Mouse (Mus musculus) retina, postnatal 7 days (tissue): ENCODE measurements around the gene Fosb.
"Not testable (repeated sequence)": the region's sequence is repeated elsewhere in the genome, so short reads cannot be mapped to it uniquely, and the experiment has no call there.

ENCODE experiments used
- DNase-seq: peaks from one replicate; pipeline ENCODE4 v3.0.0-alpha.2; 2012; ENCODE audit warnings: low read depth, low spot score

Fosb gene

DNA sequence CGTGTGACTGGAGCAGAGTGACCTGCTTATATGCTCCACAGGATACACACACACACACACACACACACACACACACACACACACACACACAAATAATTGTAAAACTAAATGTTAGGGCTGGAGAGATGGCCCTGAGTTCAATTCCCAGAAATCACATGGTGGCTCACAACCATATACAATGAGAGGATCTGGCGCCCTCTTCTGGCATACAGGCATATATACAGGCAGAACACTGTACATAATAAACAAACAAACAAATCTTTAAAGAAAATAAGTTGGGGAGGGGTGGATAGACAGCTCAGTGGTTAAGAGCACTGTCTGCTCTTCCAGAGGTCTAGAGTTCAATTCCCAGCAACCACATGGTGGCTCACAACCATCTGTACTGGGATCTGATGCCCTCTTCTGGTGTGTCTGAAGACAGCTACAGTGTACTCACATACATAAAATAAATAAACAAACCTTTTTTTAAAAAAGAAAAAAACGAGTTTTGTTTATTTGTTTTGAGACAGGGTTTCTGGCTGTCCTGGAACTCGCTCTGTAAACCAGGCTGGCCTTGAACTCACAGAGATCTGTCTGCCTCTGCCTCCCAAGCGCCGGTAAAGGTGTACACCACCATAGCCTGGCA is 28.1 kb downstream of the Fosb start:
- not testable (repeated sequence) for DNase-seq

DNA sequence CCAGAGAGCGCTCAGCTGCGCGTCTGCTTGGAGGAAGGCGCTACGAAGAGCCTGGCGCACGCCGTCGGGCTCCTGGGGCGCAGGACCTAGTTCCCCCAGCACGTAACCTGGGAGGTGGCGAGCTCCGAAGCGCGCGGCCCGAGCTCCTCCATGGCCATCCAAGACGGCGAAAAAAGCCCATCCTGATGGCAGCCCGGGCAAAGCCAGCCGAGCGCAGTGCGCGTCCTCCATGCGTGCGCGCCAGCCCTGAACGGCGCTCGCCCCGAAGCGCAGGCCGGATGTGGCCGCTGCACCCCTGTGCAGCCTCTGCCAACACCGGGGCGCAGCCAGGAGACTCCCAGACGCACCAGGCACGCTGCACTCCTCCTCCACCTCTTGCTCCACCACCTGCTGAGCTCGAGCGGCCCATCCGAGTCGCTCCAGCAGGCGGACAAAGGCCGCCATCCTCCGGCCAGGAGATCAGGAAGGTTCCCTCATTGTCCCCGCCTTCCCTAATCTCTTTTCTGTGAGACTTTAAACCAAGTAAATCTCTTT is 30.2 kb downstream of the Fosb start, which contains the start of gene Ppm1n:
Gene Ppm1n (minus strand): TSS at position 484 of the 534 bp plus-strand sequence.
- DNase-seq: no peak

DNA sequence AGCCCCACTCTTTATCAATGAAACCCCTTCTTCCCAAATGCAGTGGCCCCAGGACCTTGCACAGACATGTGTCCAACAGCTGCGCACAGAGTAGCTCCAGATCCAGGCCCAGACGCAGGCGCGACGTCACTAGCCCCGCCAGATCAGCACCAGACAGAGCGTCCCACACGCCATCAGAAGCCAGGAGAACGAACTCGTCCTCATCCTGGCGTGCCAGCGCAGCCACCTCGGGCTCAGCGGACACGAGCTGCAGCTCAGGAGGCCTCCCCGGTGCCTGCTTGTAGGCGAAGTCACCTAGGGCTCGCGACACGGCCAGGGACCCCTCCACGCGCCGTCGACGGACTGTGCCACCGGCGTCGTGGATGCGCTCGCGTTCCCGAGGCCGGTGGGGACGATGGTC is 30.8 kb downstream of the Fosb start:
- no peak for DNase-seq

DNA sequence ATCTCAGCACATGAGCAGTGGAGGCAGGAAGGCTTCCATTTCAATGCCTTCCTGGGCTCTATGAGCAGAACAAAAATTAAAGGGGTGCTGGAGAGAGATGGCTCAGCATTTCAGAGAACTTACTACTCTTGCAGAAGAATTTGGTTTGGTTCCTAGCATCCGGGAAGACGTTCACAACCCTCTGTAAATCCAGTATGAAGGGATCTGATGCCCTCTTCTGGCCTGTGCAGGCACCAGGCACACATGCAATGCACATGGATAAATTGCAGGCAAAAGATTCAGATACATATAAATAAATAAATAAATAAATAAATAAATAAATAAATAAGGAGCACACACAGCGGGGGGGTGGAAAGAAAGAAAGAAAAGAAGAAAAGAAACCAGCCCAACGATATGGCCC is 33.6 kb downstream of the Fosb start:
- DNase-seq: no peak

DNA sequence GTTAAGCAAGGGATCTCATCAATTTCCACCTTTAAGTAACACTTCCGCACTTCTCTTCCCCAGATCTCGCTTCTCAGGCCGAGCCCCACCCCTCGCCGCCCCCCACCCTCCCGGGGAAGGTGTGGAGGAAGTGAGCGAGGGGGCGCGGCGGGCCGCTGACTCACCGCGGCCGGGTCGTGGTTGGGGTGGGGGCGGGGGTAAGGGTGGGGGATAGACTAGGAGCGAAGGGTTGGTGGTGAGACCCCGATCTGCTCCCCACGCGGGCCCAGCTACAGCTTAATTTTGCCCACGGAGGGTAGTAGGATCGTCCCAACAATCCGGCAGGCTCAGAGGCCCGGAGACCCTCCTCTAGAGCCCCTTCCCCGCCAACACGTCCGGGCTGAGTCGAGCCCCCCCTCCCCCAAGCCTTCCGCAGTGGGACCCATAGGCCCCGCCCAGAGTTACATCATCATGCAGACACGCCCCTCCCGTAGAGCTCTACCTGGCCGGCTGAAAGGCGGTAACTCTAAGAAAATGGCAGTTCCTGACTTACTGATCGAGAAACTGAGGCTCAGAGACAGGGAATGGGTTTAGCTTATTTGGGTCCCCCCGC is 37.6 kb downstream of the Fosb start:
- no peak for DNase-seq

DNA sequence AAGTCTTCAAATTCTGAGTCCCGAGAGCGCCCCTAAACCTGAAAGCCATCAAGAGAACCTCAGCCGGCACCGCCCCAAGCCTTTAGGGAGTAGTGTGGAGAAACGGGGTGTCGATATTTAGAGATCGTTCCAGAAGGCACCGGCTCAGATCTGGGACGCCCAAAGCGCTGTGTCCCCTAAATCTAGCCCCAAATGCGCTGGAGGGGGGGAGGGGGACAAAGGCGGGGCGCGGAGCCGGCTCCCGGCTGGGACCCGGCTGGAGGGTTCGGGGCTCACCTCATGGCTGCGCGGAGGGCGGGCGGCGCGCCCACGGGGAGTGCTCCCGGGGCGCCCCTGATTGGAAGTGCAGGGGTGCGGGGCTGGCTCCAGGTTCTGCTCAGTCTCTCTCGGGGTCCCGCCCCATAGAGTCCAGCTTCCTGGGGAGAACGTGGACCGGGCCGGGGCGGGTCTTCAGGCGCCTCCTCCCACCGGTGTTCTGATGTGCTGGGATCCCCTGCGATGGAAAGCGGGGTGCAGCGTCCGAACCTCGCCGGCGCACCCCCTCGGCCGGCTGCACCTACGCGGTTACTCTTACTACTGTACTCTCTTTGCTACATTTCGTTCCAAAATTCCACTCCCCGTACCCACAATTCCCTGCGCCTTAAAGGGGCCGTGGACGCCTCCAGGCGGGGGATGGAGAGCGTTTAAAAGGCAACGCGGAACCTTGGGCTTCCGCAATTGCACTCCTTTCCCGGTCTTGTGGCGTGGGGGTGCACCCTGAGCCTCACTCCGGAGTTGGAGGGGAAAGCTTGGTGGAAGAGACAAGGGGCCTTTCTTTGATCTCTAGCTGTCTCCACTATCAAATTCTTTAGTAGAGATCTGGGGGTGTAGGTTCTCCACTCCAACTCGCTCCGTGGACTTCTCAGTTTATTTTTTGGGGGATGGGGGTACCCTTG is 38.3 kb downstream of the Fosb start, which contains the start of gene Vasp:
Gene Vasp (minus strand): TSS at position 580 of the 935 bp plus-strand sequence.
- no peak for DNase-seq

DNA sequence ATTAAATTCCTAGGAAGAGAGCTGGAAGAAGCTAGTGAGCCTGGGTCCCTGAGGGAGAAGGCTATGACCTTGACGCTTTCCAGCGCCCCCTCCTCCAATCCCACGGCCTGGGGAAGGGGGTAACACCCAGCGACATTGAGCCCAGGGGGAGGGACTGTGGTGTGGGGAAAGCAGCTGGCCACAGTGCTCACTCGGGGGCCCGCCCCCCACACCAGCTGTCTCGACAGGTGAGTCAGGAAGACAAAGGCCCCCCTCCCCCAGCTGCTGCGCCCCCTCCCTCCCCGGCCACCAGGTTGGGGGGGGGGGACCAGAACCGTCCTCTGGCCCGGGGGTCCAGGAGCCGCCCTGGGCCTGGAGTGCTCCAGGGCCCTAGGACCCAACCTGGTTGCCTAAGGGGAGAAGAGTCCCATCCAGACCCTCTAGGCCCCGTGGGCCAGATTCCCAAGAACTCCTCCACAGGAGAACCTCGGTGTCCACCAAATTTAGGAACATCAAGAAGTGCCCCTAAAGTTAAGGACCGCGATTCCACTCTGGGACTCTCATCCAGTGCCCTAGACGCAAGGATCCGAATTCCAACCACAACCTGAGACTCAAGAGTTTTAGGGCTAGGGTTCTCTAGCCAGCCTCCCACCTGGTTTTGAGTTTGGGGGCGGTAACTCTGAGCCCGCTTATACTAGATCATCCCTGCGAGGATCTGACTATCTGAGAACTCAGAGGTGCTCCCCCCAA is 39.2 kb downstream of the Fosb start:
- DNase-seq: no peak

DNA sequence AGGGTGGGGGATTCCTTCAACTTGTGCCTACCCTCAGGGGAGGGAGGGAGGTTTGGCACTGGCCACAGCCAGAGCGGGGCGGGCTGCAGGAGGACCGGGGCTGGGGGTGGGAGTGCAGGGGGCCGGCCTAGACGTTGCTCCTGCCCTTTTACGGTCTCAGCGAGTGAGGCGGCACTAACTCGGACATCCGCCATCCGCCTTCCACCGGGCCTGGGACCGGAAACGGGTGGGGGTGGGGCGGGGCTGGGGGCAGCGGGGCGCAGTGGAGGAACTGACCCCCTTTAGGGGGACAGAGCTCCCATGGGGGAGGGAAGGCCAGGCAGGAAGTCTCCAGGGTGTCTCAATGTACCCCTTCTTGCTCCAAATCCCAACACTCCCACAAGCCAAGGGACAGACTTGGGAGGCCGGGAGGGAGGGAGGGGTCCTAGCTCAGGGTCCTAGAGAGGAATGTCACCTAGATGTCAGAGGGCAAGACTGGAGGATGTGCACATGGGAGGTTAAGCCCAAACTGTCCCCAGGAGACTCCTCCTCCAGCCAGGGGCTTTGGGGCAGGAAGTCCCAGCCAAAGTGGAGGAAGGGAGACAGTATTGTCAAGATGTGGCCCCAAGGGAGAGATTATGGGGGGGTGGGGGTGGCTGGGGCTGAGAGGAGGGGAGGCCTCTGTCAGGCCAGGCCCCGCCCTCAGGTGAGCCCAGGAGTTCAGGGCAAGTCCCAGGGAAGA is 40.0 kb downstream of the Fosb start:
- no peak for DNase-seq

DNA sequence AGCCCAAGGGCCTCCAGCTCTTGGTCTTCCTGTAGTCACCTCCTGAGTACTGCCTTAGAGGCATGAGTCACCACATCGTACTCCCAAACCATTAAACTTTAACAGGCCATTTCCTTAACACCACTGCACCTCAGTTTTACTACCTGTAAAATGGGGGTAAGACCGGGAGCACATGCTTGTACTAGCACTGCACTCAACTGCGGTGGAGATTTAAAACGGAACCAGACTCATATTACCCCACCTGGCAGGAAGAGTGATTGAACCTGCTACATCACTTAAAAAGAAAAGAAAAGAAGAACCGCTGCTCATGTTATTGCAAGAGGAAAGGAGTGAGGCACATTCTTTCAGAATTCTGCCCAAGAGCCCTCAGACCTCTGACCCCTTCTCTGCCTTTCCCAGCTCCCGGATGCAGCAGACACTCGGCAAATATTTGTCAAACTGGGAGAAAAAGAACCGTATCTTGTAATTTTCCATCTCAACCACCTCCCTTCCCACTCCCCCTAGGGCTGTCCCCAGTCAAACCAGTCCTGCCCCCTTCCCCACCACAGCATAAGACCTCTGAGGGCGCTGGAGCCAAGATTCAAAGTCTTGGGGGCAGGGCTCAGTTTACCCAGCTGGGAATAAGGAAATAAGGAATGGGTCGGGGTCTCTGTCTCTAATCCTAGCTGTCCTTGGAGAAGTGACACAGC is 40.7 kb downstream of the Fosb start:
- DNase-seq: no peak

DNA sequence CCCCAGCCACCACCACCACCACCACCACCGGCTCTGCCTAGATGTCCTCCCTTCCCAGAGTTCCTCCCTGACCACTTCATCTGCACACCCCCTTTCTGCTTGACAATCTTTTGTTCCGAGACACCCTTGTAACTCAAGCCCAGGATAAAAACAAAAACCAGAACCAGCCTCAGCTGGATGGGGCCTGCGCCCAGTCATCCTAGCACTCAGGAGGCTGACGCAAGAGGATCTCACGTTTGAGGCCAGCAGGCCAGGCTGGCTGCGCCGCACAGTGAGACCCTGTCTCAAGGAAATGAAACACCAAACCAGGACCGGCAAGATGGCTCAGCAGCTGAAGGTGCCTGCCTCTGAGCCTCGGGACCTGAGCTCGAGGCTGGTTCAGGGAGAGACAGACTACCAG is 42.8 kb downstream of the Fosb start:
- no peak for DNase-seq

DNA sequence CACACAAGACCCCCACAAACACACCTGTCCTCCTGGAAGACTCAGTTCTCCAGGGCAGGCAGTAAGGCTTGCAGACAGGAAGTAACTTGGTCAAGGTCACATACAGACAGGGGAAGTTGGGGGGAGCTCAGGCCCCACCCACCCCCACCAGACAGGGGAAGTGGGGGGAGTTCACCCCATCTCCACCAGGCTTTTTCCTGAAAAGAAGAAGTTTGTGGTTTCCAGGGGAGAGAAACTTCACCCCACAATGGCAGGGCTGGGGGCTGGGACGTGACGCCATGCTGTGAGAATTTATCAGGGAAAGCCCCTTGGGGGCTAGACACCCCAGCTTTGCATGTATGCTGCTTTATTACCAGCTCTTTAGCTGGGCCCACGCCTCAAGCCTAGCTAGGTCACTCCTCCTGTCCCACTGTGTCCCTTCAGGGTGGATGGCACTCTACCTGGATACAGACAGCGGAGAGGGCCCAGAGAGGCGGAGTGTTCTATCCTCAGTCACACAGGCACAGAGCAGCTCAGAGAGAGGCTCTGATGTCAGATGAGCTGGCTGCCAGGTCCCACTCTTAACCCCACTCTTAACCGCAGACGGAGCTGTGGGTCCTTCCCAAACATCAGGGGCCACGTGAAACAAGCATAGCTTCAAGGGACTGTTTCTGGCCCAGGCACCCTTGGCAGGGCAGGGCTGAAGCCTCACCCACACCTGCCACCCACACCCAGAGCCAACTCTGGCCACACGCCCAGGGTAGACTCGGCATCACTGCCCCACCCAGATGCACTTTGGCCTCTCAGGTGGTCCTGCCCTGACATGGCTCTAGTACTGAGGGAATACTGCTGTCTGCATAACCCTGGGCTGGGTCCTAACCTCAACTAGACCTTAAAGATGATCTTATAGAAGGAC is 43.7 kb downstream of the Fosb start:
- no peak for DNase-seq

DNA sequence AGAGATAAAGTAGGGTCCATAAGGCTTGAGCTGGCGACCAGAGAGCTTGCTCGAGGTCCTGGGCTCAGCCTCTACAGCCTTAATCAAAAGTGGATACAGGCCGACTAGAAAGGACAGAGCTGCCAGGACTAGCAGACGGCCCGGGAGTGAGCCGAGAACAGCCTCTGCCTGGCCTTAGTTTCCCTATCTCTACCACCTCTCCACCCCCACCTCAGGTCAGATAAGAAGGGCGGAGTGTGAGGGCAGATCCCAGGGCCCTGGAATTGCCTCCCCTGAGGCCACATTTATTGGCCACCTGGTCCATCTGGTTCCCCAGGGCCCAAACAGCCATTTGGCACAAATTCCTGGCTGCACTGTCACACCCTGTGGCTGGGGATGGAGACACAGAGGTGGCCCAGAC is 44.7 kb downstream of the Fosb start:
- DNase-seq: no peak

DNA sequence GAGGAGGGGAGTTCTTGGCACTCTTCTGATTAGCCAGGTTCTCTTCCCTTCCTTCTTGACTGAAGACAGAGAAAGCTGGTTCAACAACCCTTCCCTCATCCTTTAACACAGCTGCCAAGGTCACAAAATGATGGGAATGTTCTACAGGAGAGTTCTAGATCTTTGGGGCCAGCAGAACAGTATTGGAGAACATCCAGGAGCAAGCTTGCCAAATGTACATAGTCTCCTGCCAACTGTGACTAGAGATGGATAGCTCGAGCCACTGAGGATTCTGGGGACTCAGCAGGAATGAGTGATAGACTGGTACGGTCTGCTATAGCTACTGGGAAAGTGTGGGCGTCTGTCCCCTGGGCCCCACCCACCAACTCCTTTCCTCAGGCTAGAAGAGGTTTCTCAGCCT is 51.5 kb downstream of the Fosb start:
- no peak for DNase-seq

DNA sequence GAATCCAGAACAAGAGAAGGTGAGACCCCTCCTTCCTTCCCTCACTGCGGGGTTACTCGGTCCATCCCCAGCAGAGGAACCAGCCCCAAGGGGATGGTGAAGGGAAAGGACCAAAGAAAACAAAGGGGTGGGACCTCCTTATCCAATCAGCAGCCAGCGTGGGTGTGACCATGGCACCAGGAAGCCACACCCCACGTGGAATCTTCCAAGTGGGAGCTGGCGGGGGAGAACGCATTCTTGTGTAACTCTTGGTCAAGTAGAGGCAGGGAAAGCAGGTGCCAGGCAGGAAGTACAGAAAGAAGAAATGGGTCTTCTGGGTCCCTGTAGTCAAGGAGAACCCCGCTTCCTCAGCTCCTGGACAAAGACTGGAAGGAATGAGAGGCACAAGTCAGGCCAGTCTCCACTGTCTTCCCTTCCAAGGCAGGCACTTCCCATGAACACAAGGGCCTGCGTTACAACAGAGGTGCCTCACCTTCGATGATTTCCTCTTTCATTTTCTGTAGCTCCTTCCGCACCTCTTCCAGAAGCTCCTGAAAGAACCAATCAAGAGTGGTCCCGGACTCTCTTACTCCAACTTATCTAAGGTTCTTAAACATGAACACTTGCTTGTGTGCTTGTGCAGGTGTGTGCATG is 52.3 kb downstream of the Fosb start:
- no peak for DNase-seq

DNA sequence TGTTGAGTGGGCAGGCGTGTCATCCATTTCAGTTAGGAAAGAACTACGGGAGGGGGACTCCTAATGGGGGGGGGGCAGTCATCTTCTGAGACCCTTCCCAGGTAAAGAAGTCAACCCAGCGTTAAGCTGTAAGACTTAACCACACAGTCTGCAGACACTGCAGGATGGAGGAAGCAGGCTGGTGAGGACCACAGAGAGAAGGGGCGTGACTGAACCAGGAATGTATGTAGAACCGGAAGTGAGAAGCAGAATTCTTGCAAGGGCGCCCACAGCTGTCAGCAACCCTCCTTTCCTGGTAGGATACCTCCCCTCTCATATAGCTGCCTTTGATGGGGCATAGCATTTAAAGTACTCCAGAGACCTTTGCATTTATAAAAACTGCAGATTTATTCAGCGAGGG is 53.3 kb downstream of the Fosb start:
- DNase-seq: no peak

DNA sequence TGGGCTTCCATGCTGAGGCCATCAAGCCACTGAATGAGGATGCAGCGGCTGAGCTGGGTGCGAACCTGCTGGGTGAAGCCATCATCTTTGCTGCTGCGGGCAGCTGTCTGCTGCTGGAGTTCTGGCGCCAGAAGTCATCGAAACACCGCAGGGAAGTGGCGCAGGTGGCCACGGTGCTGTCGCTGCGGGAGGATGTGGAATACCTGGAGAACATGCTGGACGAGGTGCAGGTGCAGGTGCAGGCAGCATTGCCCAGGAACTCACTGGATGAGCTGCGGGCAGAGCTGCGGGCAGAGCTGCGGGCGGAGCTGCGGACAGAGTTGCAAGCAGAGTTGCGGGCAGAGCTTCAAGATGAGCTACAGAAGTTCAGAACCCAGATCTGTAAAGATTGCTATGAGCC is 54.5 kb downstream of the Fosb start:
- DNase-seq: no peak

DNA sequence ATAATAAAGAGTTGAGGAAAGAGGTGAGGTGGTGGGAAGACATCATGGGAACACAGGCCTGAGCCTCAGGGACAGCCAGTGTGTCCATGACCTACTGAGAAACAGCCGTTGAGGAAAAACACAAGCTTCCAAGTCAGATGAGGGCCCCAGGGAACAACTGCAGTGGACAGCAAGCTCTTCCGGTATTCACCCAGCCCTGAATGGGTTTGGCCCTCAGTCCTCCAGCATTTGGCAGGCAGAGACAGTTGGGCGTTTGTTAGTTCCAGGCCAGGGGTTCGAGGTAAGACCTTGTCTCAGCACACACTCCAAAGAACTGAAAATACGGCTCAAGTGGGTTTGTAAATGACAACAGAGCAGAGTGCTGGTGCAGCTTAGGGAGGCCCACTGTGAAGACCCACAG is 56.4 kb downstream of the Fosb start:
- DNase-seq: no peak
